Comparison of ENCODE assay signal across 7 mouse cellular contexts in genomic region chr7:107371126-107371920, GRCm38 (mm10). TPM values are rescaled to one million over a fixed set of nuclear protein-coding genes. Genes with fewer than 3 reads are reported as not detected.
A peak's percentile ranks its signal among the peaks of the same experiment; 100 is the strongest.
DNase-seq lines count a peak whose midpoint lies in the region; ATAC-seq and TF ChIP-seq lines count a peak whose summit lies in the region.

No protein-coding gene starts in this region.

- TF ChIP-seq CTCF in lung, adult 2 months (IDR thresholded peaks at IDR 0.05; ENCODE audit: insufficient read depth, low read length) = no peak
- no peak for TF ChIP-seq CTCF in forebrain, postnatal 0 days (IDR thresholded peaks at IDR 0.05; ENCODE audit: low read depth)

- H3K4me2 ChIP-seq in forebrain, postnatal 0 days (ENCODE audit: low read depth) = peak overlapping the region; percentile 94
- peak overlapping the region; percentile 100 for H3K4me2 ChIP-seq in neural tube, embryonic 11.5 days (ENCODE audit: low read depth)

- H3K9me3 ChIP-seq in forebrain, postnatal 0 days (ENCODE audit: low read length) = no peaks in the 10 kb centered on the region
- no peaks in the 10 kb centered on the region for H3K9me3 ChIP-seq in neural tube, embryonic 11.5 days (ENCODE audit: control insufficient read depth, low read length)

- peak overlapping the region; percentile 71 for H3K9ac ChIP-seq in forebrain, postnatal 0 days
- H3K9ac ChIP-seq in neural tube, embryonic 11.5 days (ENCODE audit: low read length) = peak overlapping the region; percentile 54

- H3K4me3 ChIP-seq in lung, adult 2 months (replicated peaks; ENCODE audit: extremely low read depth, low read depth, low read length) = peak overlapping the region; percentile 36
- peak overlapping the region; percentile 84 for H3K4me3 ChIP-seq in forebrain, postnatal 0 days (ENCODE audit: low read depth, low read length)
- peak overlapping the region; percentile 69 for H3K4me3 ChIP-seq in neural tube, embryonic 11.5 days (ENCODE audit: low read depth, low read length)

- H3K27me3 ChIP-seq in forebrain, postnatal 0 days (ENCODE audit: insufficient read depth, low read length) = peaks cover 4% of the 10 kb centered on the region; the same call in 1 of the 2 replicates
- H3K27me3 ChIP-seq in neural tube, embryonic 11.5 days (ENCODE audit: control insufficient read depth, insufficient read depth, low read length) = peaks cover 18% of the 10 kb centered on the region

- no peak for TF ChIP-seq POLR2A in lung, adult 2 months (IDR thresholded peaks at IDR 0.05; ENCODE audit: borderline replicate concordance, extremely low read depth, low read depth, low read length)

- peaks cover 3% of the 10 kb centered on the region for H3K4me1 ChIP-seq in lung, adult 2 months (ENCODE audit: control insufficient read depth, insufficient read depth, low read length)
- no peaks in the 10 kb centered on the region; the same call in 1 of the 2 replicates for H3K4me1 ChIP-seq in forebrain, postnatal 0 days (ENCODE audit: insufficient read depth)
- no peaks in the 10 kb centered on the region for H3K4me1 ChIP-seq in neural tube, embryonic 11.5 days (ENCODE audit: control insufficient read depth, insufficient read depth, low read length)

- ATAC-seq in forebrain, postnatal 0 days = peak; percentile 40
- no peak; the same call in 1 of the 2 replicates for ATAC-seq in neural tube, embryonic 11.5 days (ENCODE audit: insufficient read depth, low FRiP score, low TSS enrichment)

- H3K27ac ChIP-seq in forebrain, postnatal 0 days (ENCODE audit: low read depth, low read length) = no peak overlapping the region
- H3K27ac ChIP-seq in neural tube, embryonic 11.5 days (ENCODE audit: low read depth, low read length) = no peak overlapping the region

- peak; percentile 5 for DNase-seq in lung, adult 2 months
- no peak for DNase-seq in lung, postnatal 36 days
- peak; percentile 54 to 68 for DNase-seq in cerebellum, postnatal 10 days
- DNase-seq in forebrain, postnatal 0 days = peak; percentile 24
- peak; percentile 11 to 15 for DNase-seq in left cerebral cortex, adult 8-10 months (ENCODE audit: low spot score in 2 of 2)
- DNase-seq in neural tube, embryonic 11.5 days (ENCODE audit: low spot score) = peak; percentile 49
- no peak for DNase-seq in B cell, adult 2 months

- H3K36me3 ChIP-seq in forebrain, postnatal 0 days (ENCODE audit: insufficient read depth) = no peaks in the 10 kb centered on the region
- H3K36me3 ChIP-seq in neural tube, embryonic 11.5 days (ENCODE audit: control insufficient read depth, insufficient read depth, low read length) = no peaks in the 10 kb centered on the region

- WGBS in lung, adult 2 months = 3% methylated on average over 45 of the region's 45 CpGs
- 2% methylated on average over 44 of the region's 45 CpGs for WGBS in forebrain, postnatal 0 days
- WGBS in neural tube, embryonic 11.5 days = 1% methylated on average over 44 of the region's 45 CpGs

RNA-seq across cellular contexts. Expression of gene Syt9, which starts 0.8 kb away (rescaled TPM):
- 0.21 and 0.48 TPM in 2 replicates for polyA plus RNA-seq in lung, adult 2 months (2012; rRNA removed)
- total RNA-seq in forebrain, postnatal 0 days (2014; rRNA removed) = 17.2 and 23.9 TPM in 2 replicates
- polyA plus RNA-seq in forebrain, postnatal 0 days (2015; fragmentation: Nextera tagmentation; extraction: Ambion mirVana) = 9.2 and 13.7 TPM in 2 replicates
- 10 to 100 TPM; 10.8 to 12.7 (median 10.9) TPM for total RNA-seq in left cerebral cortex, adult 8-10 months (2022)
- polyA plus RNA-seq in neural tube, embryonic 11.5 days (2014; fragmentation: Nextera tagmentation; extraction: Ambion mirVana) = 4.2 and 4.4 TPM in 2 replicates

Comparison
In these comparisons a context has a peak if more than half of its experiments do, and no peak if none do; other contexts are left out.
1. DNase-seq: peak in lung, adult 2 months (single experiment), cerebellum, postnatal 10 days (2 of 2), forebrain, postnatal 0 days (single experiment), left cerebral cortex, adult 8-10 months (2 of 2) and neural tube, embryonic 11.5 days (single experiment); none in lung, postnatal 36 days (single experiment) and B cell, adult 2 months (0 of 2).
2. Peak in every context shown above with its lines, with median percentiles within 50 percentile points of each other: H3K4me3 ChIP-seq.